Mouse (Mus musculus): ENCODE data around the gene Fancg. TPM values are rescaled to one million over a fixed set of nuclear protein-coding genes. Genes with fewer than 3 reads are reported as not detected.

Fancg gene
- total and polyA plus RNA-seq, 3 experiments, result 11.4 to 24.6 TPM; not detected in 1

DNA sequence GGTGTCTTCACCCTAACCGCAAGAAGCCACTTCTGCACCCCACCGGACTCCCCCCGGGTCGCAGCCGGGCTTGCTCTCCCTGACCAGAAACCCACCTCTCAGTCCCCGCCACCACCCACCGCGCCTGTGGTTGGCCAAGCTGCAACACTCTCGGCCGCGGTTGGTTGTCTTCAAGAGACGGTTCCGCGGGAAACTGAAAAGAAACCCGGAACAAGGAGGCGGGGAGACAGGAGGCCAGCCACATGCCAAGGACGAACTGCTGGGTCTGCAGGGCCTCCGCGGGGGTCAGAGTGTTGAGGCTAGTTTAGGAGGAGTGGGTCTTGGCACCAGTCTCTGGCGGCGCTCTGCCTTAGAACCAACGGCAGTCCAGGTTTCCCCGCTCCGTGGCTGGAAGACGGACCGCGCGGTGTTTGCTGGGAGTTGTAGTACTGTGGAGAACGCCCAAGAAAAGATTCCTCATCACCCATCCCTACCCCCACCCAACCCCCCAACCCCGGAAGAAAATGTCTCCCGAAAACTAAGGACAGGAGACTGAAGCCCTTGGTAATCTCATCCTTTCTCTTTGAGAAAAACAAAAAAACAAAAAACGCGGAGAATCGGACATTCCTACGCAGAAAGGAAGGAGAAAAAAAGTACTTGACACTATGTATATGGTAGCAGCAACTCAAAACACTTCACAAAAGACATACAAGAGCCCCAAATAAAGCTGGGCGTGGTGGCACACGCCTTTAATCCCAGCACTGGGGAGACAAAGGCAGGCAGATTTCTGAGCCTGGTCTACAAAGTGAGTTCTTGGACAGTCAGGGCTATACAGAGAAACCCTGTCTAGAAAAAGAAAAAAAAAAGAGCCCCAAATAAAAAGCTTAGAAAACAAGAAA is at the start of gene Fancg (continued):
- TF ChIP-seq SIN3A (IDR thresholded peaks at IDR 0.05; ENCODE audit: low read length) (peak; percentile 72), KAT2A (conservative IDR thresholded peaks at IDR 0.05; ENCODE audit: low read depth, low read length) (no peak; the same call in 1 of the 2 replicates), ZNF384 (IDR thresholded peaks at IDR 0.05; ENCODE audit: low read depth, low read length) (peak; percentile 51; the same call in 1 of the 2 replicates), ETS1 (IDR thresholded peaks at IDR 0.05; ENCODE audit: low read depth, low read length) (no peak), TCF12 (IDR thresholded peaks at IDR 0.05; ENCODE audit: low read depth, low read length) (0 out of 2 replicates have a peak, but pooled peaks have one; percentile 16)

DNA sequence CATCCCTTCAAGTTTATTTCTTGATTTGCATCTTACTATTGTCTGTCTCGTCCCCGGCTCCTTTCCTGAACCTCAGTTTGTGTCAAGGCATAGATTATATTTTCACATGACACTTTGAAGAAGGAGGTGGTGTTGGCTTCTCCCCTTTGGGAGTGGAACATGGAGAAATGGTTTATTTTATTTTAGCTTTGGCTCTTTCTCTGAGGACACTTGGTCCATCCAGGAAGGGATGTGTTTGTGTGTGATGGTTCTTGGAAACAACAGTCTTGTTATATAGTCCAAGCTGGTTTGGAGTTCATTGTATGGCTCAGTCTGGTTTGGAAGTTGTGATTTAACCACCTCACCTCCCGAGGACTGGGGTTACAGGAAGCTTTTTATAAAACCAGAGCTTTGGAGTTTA is 49.4 kb upstream of the Fancg start:
- Histone ChIP-seq H3K9me3 (replicated peaks; ENCODE audit: insufficient read depth, low read length) (no peaks in the 10 kb centered on the region), H3K4me1 (ENCODE audit: control insufficient read depth in 1 of 2, insufficient read depth in 2 of 2, low read length in 2 of 2) (peaks cover 3 to 7% of the 10 kb centered on the region in 2 experiments; a peak in 3 of 4 replicates), H3K27me3 (ENCODE audit: control insufficient read depth in 1 of 2, insufficient read depth in 2 of 2, low read length in 2 of 2) (no peaks in the 10 kb centered on the region), H3K79me2 (ENCODE audit: control insufficient read depth, insufficient read depth, low read length, poor library complexity) (no peaks in the 10 kb centered on the region; the same call in 1 of the 2 replicates), H3K4me3 (ENCODE audit: control insufficient read depth in 1 of 2, insufficient read depth in 1 of 2, low read depth in 2 of 2, low read length in 2 of 2) (peak overlapping the region; percentile 77 to 82), H3K36me3 (ENCODE audit: control insufficient read depth in 1 of 2, insufficient read depth in 2 of 2, low read length in 2 of 2) (peaks cover 0 to 10% of the 10 kb centered on the region in 2 experiments; a peak in 2 of 4 replicates), H3K27ac (ENCODE audit: control insufficient read depth, low read depth, low read length) (no peak overlapping the region), H3K9ac (ENCODE audit: control insufficient read depth, low read depth, low read length, poor library complexity, severe bottlenecking) (peak overlapping the region; percentile 86)
- no peak for TF ChIP-seq ELF1 (IDR thresholded peaks at IDR 0.05; ENCODE audit: low read depth, low read length)
- TF ChIP-seq MEF2A (IDR thresholded peaks at IDR 0.05; ENCODE audit: extremely low read depth, insufficient replicate concordance, low read depth, low read length, poor library complexity, severe bottlenecking), result no peak
- no peak for TF ChIP-seq MYB (IDR thresholded peaks at IDR 0.05; ENCODE audit: low read depth, low read length)
- no peak for TF ChIP-seq BHLHE40 (IDR thresholded peaks at IDR 0.05; ENCODE audit: borderline replicate concordance, low read depth, low read length)
- no peak for TF ChIP-seq GABPA (IDR thresholded peaks at IDR 0.05; ENCODE audit: low read depth, low read length)
- no peak for TF ChIP-seq POLR2A (IDR thresholded peaks at IDR 0.05; ENCODE audit: control insufficient read depth in 1 of 2, insufficient read depth in 1 of 2, low read depth in 1 of 2, low read length in 2 of 2, poor library complexity in 1 of 2)
- no peak for TF ChIP-seq ZNF384 (IDR thresholded peaks at IDR 0.05; ENCODE audit: low read depth, low read length)
- no peak for TF ChIP-seq MYC (IDR thresholded peaks at IDR 0.05; ENCODE audit: low read depth, low read length)
- TF ChIP-seq SIN3A (IDR thresholded peaks at IDR 0.05; ENCODE audit: low read length), result no peak
- TF ChIP-seq UBTF (IDR thresholded peaks at IDR 0.05; ENCODE audit: borderline replicate concordance, insufficient read depth, low read depth, low read length), result no peak
- no peak for TF ChIP-seq NELFE (IDR thresholded peaks at IDR 0.05; ENCODE audit: low read depth, low read length)
- TF ChIP-seq ZC3H11A (IDR thresholded peaks at IDR 0.05; ENCODE audit: low read depth, low read length), result no peak
- TF ChIP-seq CHD1 (IDR thresholded peaks at IDR 0.05; ENCODE audit: low read depth, low read length), result no peak
- no peak for TF ChIP-seq RCOR1 (IDR thresholded peaks at IDR 0.05; ENCODE audit: low read depth, low read length)
- TF ChIP-seq RAD21 (IDR thresholded peaks at IDR 0.05; ENCODE audit: low read depth, low read length), result no peak
- TF ChIP-seq NRF1 (IDR thresholded peaks at IDR 0.05; ENCODE audit: insufficient read depth, low read depth, low read length, poor library complexity, severe bottlenecking), result no peak
- no peak for DNase-seq (ENCODE audit: low read depth, low spot score)
